8 mouse cellular contexts compared by ENCODE assay signal in genomic region chr16:94289138-94290072, GRCm38 (mm10). TPM values are rescaled to one million over a fixed set of nuclear protein-coding genes. Genes with fewer than 3 reads are reported as not detected.
DNase-seq lines count a peak whose midpoint lies in the region; ATAC-seq and TF ChIP-seq lines count a peak whose summit lies in the region.

No protein-coding gene starts in this region.

- peak overlapping the region; percentile 81 for H3K4me3 ChIP-seq in kidney, postnatal 0 days (replicated peaks; ENCODE audit: low read depth, low read length)
- H3K4me3 ChIP-seq in limb, embryonic 15.5 days = peak overlapping the region; percentile 89

- H3K36me3 ChIP-seq in kidney, postnatal 0 days (ENCODE audit: insufficient read depth, low read length) = no peaks in the 10 kb centered on the region
- H3K36me3 ChIP-seq in limb, embryonic 15.5 days = no peaks in the 10 kb centered on the region

- peak overlapping the region; percentile 73 for H3K9ac ChIP-seq in kidney, postnatal 0 days (ENCODE audit: low read depth, low read length)
- H3K9ac ChIP-seq in limb, embryonic 15.5 days = peak overlapping the region; percentile 68

- DNase-seq in thymus, postnatal 25 days = peak; percentile 37
- DNase-seq in thymus, adult 18-20 months = no peak
- DNase-seq in cerebellum, adult 9-11 months = peak; percentile 78
- peak; percentile 17 for DNase-seq in gastrocnemius, postnatal 25 days
- DNase-seq in kidney, postnatal 0 days (ENCODE audit: low spot score) = no peak
- no peak for DNase-seq in ovary, postnatal 14 days (ENCODE audit: low spot score)

- no peaks in the 10 kb centered on the region for H3K27me3 ChIP-seq in kidney, postnatal 0 days (ENCODE audit: insufficient read depth, low read length)
- no peaks in the 10 kb centered on the region for H3K27me3 ChIP-seq in limb, embryonic 15.5 days

- 7% methylated on average over 39 of the region's 39 CpGs for WGBS in kidney, postnatal 0 days
- 8% methylated on average over 38 of the region's 39 CpGs for WGBS in limb, embryonic 15.5 days

- ATAC-seq in kidney, postnatal 0 days (replicated peaks; ENCODE audit: low FRiP score, low read depth) = peak; percentile 57
- ATAC-seq in limb, embryonic 15.5 days (ENCODE audit: insufficient number of reproducible peaks, low FRiP score, low TSS enrichment, low read depth) = 0 out of 2 replicates have a peak, but pooled peaks have one; percentile 8
- ATAC-seq in monocyte, adult 5-6 weeks (replicated peaks; ENCODE audit: insufficient number of reproducible peaks, low FRiP score, low TSS enrichment, poor library complexity, severe bottlenecking) = 0 out of 2 replicates have a peak, but pooled peaks have one; percentile 15

- peak overlapping the region; percentile 96 for H3K4me2 ChIP-seq in kidney, postnatal 0 days (ENCODE audit: low read length)
- peak overlapping the region; percentile 98 for H3K4me2 ChIP-seq in limb, embryonic 15.5 days

- peak; percentile 32; the same call in 1 of the 2 replicates for TF ChIP-seq CTCF in kidney, postnatal 0 days (IDR thresholded peaks at IDR 0.05; ENCODE audit: low read depth)

- H3K9me3 ChIP-seq in kidney, postnatal 0 days (replicated peaks; ENCODE audit: low read length) = no peaks in the 10 kb centered on the region
- H3K9me3 ChIP-seq in limb, embryonic 15.5 days = no peaks in the 10 kb centered on the region

- no peaks in the 10 kb centered on the region for H3K4me1 ChIP-seq in kidney, postnatal 0 days (replicated peaks; ENCODE audit: insufficient read depth, low read length)
- peaks cover 11% of the 10 kb centered on the region for H3K4me1 ChIP-seq in limb, embryonic 15.5 days

- no peak overlapping the region for H3K27ac ChIP-seq in kidney, postnatal 0 days
- H3K27ac ChIP-seq in limb, embryonic 15.5 days = no peak overlapping the region

RNA-seq across cellular contexts. Expression of gene Hlcs, which starts 24.0 kb away (rescaled TPM):
- 1 to 10 TPM; 6.8 to 8.6 TPM for total RNA-seq in gastrocnemius, postnatal 25 days (2021)
- 5.0 and 5.9 TPM in 2 replicates for polyA plus RNA-seq in kidney, postnatal 0 days (2015; fragmentation: Nextera tagmentation; extraction: Ambion mirVana)
- 7.8 and 8.5 TPM in 2 replicates for polyA plus RNA-seq in limb, embryonic 15.5 days (2015; fragmentation: Nextera tagmentation; extraction: Ambion mirVana)
- total RNA-seq in monocyte, adult 5-6 weeks (2017) = 21.4 to 41.3 TPM (median 32.1 TPM) in 3 replicates

RNA-seq across cellular contexts. Expression of gene Ripply3, which starts 38.8 kb away (rescaled TPM):
- total RNA-seq in gastrocnemius, postnatal 25 days (2021) = 1 to 10 TPM in 1 of 2 experiments, under 1 TPM in 1; 0.91 to 1.2 TPM
- polyA plus RNA-seq in kidney, postnatal 0 days (2015; fragmentation: Nextera tagmentation; extraction: Ambion mirVana) = 14.0 and 14.9 TPM in 2 replicates
- polyA plus RNA-seq in limb, embryonic 15.5 days (2015; fragmentation: Nextera tagmentation; extraction: Ambion mirVana) = 4.8 and 6.5 TPM in 2 replicates
- total RNA-seq in monocyte, adult 5-6 weeks (2017) = not detected in 3 replicates

Comparison
In these comparisons a context has a peak if more than half of its experiments do, and no peak if none do; other contexts are left out.
1. DNase-seq: peak in thymus, postnatal 25 days (single experiment), cerebellum, adult 9-11 months (single experiment) and gastrocnemius, postnatal 25 days (single experiment); none in thymus, adult 18-20 months (0 of 2), kidney, postnatal 0 days (single experiment) and ovary, postnatal 14 days (single experiment).
2. Peak in every context shown above with its lines, with median percentiles within 50 percentile points of each other: ATAC-seq.